Mouse (Mus musculus): ENCODE results near the gene Ybx3. TPM values are rescaled to one million over a fixed set of nuclear protein-coding genes. Genes with fewer than 3 reads are reported as not detected.

Ybx3 gene
- polyA plus RNA-seq, 1 experiment from 2014 or later, result 26.0 TPM

DNA sequence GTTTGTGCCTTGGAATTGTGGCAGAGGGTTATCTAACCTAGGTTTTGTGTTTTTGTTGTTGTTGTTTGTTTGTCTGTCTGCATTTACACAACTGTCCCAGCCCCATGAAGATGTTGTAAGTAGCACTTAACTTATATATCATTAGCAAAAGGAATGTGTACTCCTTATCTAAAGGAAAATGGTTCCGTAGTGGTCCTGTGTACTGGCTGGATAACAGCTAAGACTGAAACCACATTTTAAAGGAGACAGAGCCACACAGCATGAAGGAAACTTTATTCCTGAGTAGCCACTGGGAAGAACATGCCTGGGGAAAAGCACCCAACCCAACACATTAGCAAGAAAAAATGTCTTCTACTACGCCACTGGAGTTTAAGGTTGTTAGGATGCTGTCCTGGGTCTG is 28.7 kb downstream of the Ybx3 start:
- H3K9me3 ChIP-seq (ENCODE audit: control insufficient read depth, low read length), result no peaks in the 10 kb centered on the region
- 88% methylated on average over 2 of the region's 2 CpGs for WGBS
- H3K4me1 ChIP-seq (ENCODE audit: control insufficient read depth, insufficient read depth, low read length), result no peaks in the 10 kb centered on the region
- H3K36me3 ChIP-seq (ENCODE audit: control insufficient read depth, insufficient read depth, low read length), result 0 out of 2 replicates have a peak, but pooled peaks cover 9% of the 10 kb centered on the region
- H3K9ac ChIP-seq (replicated peaks; ENCODE audit: low read depth, low read length), result no peak overlapping the region
- ATAC-seq (ENCODE audit: low read depth), result no peak
- no peak overlapping the region for H3K4me2 ChIP-seq (ENCODE audit: low read depth, low read length)
- no peak overlapping the region for H3K4me3 ChIP-seq (ENCODE audit: low read depth, low read length)
- H3K27ac ChIP-seq (ENCODE audit: low read depth, low read length), result no peak overlapping the region
- H3K27me3 ChIP-seq (ENCODE audit: control insufficient read depth, insufficient read depth, low read length), result no peaks in the 10 kb centered on the region

GRCm38 (mm10) chr6:131354913-131355312 is 33.4 kb downstream of the Ybx3 start:
- Histone ChIP-seq H3K27me3 (ENCODE audit: control insufficient read depth, insufficient read depth, low read length) (no peaks in the 10 kb centered on the region), H3K36me3 (ENCODE audit: control insufficient read depth, insufficient read depth, low read length) (no peaks in the 10 kb centered on the region), H3K9me3 (ENCODE audit: control insufficient read depth, low read length) (no peaks in the 10 kb centered on the region), H3K4me1 (ENCODE audit: control insufficient read depth, insufficient read depth, low read length) (0 out of 2 replicates have a peak, but pooled peaks cover 3% of the 10 kb centered on the region), H3K4me3 (ENCODE audit: low read depth, low read length) (no peak overlapping the region), H3K4me2 (ENCODE audit: low read depth, low read length) (no peak overlapping the region), H3K9ac (replicated peaks; ENCODE audit: low read depth, low read length) (no peak overlapping the region), H3K27ac (ENCODE audit: low read depth, low read length) (no peak overlapping the region)
- WGBS, result 52% methylated on average over 4 of the region's 4 CpGs
- ATAC-seq (ENCODE audit: low read depth), result no peak

GRCm38 (mm10) chr6:131353352-131353919 is 34.8 kb downstream of the Ybx3 start, which contains the start of gene Styk1:
Gene Styk1 (minus strand): TSS chr6:131353597.
- Histone ChIP-seq H3K9me3 (ENCODE audit: control insufficient read depth, low read length) (no peaks in the 10 kb centered on the region), H3K27me3 (ENCODE audit: control insufficient read depth, insufficient read depth, low read length) (no peaks in the 10 kb centered on the region), H3K36me3 (ENCODE audit: control insufficient read depth, insufficient read depth, low read length) (no peaks in the 10 kb centered on the region), H3K4me2 (ENCODE audit: low read depth, low read length) (peak within 1 kb of the TSS; percentile 56), H3K27ac (ENCODE audit: low read depth, low read length) (no peak within 1 kb of the TSS), H3K9ac (replicated peaks; ENCODE audit: low read depth, low read length) (no peak within 1 kb of the TSS), H3K4me3 (ENCODE audit: low read depth, low read length) (peak within 1 kb of the TSS; percentile 21; the same call in 1 of the 2 replicates), H3K4me1 (ENCODE audit: control insufficient read depth, insufficient read depth, low read length) (0 out of 2 replicates have a peak, but pooled peaks cover 3% of the 10 kb centered on the region)
- ATAC-seq (ENCODE audit: low read depth), result peak; percentile 97
- WGBS, result 3% methylated on average over 16 of the region's 16 CpGs

- Histone ChIP-seq H3K4me3 (ENCODE audit: low read depth, low read length) (no peak overlapping the region), H3K27ac (ENCODE audit: low read depth, low read length) (no peak overlapping the region), H3K4me1 (ENCODE audit: control insufficient read depth, insufficient read depth, low read length) (no peaks in the 10 kb centered on the region), H3K27me3 (ENCODE audit: control insufficient read depth, insufficient read depth, low read length) (no peaks in the 10 kb centered on the region), H3K9me3 (ENCODE audit: control insufficient read depth, low read length) (no peaks in the 10 kb centered on the region), H3K4me2 (ENCODE audit: low read depth, low read length) (no peak overlapping the region), H3K9ac (replicated peaks; ENCODE audit: low read depth, low read length) (no peak overlapping the region), H3K36me3 (ENCODE audit: control insufficient read depth, insufficient read depth, low read length) (no peaks in the 10 kb centered on the region)
- 90% methylated on average over 2 of the region's 2 CpGs for WGBS
- ATAC-seq (ENCODE audit: low read depth), result no peak
Observed at GRCm38 (mm10) chr6:131347026-131347425, 41.2 kb downstream of the Ybx3 start.

DNA sequence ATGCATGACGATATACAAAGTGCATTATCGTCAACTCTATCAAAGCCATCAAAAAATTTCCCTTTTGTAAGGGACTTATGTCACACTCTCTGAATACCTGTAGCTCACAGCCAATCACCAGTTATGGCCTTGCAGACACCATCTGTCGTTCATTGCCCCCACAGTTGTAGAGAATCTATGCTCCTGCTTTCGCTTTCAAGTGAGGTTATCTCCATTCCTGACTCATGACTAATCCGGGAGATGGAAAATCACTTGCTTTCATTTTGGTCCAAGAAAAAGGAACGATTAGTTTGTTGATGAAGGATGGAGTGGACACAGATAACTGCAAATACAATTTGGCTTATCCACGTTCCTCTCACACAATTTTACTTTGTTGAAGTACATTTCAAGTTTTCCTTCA is 43.9 kb downstream of the Ybx3 start:
- no peak overlapping the region for H3K4me2 ChIP-seq (ENCODE audit: low read depth, low read length)
- no peak overlapping the region for H3K9ac ChIP-seq (replicated peaks; ENCODE audit: low read depth, low read length)
- no peaks in the 10 kb centered on the region for H3K4me1 ChIP-seq (ENCODE audit: control insufficient read depth, insufficient read depth, low read length)
- H3K27ac ChIP-seq (ENCODE audit: low read depth, low read length), result no peak overlapping the region
- H3K4me3 ChIP-seq (ENCODE audit: low read depth, low read length), result no peak overlapping the region
- WGBS, result 90% methylated on average over 7 of the region's 7 CpGs
- no peaks in the 10 kb centered on the region for H3K27me3 ChIP-seq (ENCODE audit: control insufficient read depth, insufficient read depth, low read length)
- H3K36me3 ChIP-seq (ENCODE audit: control insufficient read depth, insufficient read depth, low read length), result no peaks in the 10 kb centered on the region
- no peaks in the 10 kb centered on the region for H3K9me3 ChIP-seq (ENCODE audit: control insufficient read depth, low read length)
- no peak for ATAC-seq (ENCODE audit: low read depth)

DNA sequence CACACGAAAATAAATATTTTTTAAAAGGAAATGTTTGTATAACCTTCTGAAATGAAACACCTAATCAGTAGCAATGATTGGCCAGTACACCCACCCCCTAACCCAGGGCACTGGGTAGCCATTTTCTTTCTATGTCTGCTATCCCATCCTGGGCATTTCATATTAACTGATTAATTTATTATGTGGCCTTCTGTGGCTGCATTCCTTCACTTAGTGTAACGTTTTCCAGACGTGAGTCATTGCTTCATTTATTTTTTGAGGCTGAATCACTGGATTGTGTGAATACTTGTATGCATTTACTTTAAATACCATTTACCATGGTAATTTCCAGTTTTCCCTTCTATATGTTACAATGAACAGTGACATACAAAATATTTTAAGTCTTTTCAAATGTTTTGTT is 48.2 kb downstream of the Ybx3 start:
- no peak overlapping the region for H3K27ac ChIP-seq (ENCODE audit: low read depth, low read length)
- no peaks in the 10 kb centered on the region for H3K9me3 ChIP-seq (ENCODE audit: control insufficient read depth, low read length)
- H3K4me1 ChIP-seq (ENCODE audit: control insufficient read depth, insufficient read depth, low read length), result no peaks in the 10 kb centered on the region
- no peak for ATAC-seq (ENCODE audit: low read depth)
- H3K36me3 ChIP-seq (ENCODE audit: control insufficient read depth, insufficient read depth, low read length), result no peaks in the 10 kb centered on the region
- WGBS, result 75% methylated on average over 3 of the region's 3 CpGs
- no peak overlapping the region for H3K4me3 ChIP-seq (ENCODE audit: low read depth, low read length)
- no peak overlapping the region for H3K4me2 ChIP-seq (ENCODE audit: low read depth, low read length)
- no peak overlapping the region for H3K9ac ChIP-seq (replicated peaks; ENCODE audit: low read depth, low read length)
- H3K27me3 ChIP-seq (ENCODE audit: control insufficient read depth, insufficient read depth, low read length), result no peaks in the 10 kb centered on the region

DNA sequence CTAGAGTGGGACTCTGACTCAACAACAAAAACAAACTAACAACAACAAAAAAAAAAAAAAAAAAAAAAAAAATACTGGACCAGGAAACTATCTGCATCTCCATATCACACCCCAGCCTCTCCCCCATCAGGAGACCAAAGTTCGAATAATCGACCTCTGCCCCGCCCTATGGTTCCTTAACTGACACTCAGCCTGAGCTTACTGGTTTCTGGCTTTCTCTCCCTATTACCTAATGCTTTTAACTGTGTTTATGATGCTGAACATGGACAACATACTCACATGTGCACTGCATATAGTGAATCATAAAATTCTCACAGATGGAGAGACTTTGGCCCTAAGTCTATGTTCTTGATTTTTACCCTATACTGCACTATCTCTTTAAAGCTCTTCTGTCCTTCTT is 49.0 kb downstream of the Ybx3 start:
- ATAC-seq (ENCODE audit: low read depth), result no peak
- WGBS, result 88% methylated on average over 3 of the region's 3 CpGs
- no peak overlapping the region for H3K4me2 ChIP-seq (ENCODE audit: low read depth, low read length)
- H3K36me3 ChIP-seq (ENCODE audit: control insufficient read depth, insufficient read depth, low read length), result no peaks in the 10 kb centered on the region
- H3K4me3 ChIP-seq (ENCODE audit: low read depth, low read length), result no peak overlapping the region
- no peak overlapping the region for H3K9ac ChIP-seq (replicated peaks; ENCODE audit: low read depth, low read length)
- H3K27ac ChIP-seq (ENCODE audit: low read depth, low read length), result no peak overlapping the region
- no peaks in the 10 kb centered on the region for H3K9me3 ChIP-seq (ENCODE audit: control insufficient read depth, low read length)
- no peaks in the 10 kb centered on the region for H3K4me1 ChIP-seq (ENCODE audit: control insufficient read depth, insufficient read depth, low read length)
- H3K27me3 ChIP-seq (ENCODE audit: control insufficient read depth, insufficient read depth, low read length), result no peaks in the 10 kb centered on the region

- Histone ChIP-seq H3K4me1 (ENCODE audit: control insufficient read depth, insufficient read depth, low read length) (no peaks in the 10 kb centered on the region), H3K4me2 (ENCODE audit: low read depth, low read length) (no peak overlapping the region), H3K27me3 (ENCODE audit: control insufficient read depth, insufficient read depth, low read length) (no peaks in the 10 kb centered on the region), H3K4me3 (ENCODE audit: low read depth, low read length) (no peak overlapping the region), H3K36me3 (ENCODE audit: control insufficient read depth, insufficient read depth, low read length) (no peaks in the 10 kb centered on the region), H3K9me3 (ENCODE audit: control insufficient read depth, low read length) (no peaks in the 10 kb centered on the region), H3K9ac (replicated peaks; ENCODE audit: low read depth, low read length) (no peak overlapping the region), H3K27ac (ENCODE audit: low read depth, low read length) (no peak overlapping the region)
- 72% methylated on average over 1 of the region's 1 CpGs for WGBS
- no peak for ATAC-seq (ENCODE audit: low read depth)
Observed at GRCm38 (mm10) chr6:131338787-131339186, 49.5 kb downstream of the Ybx3 start.

- Histone ChIP-seq H3K4me2 (ENCODE audit: low read depth, low read length) (no peak overlapping the region), H3K27ac (ENCODE audit: low read depth, low read length) (no peak overlapping the region), H3K4me1 (ENCODE audit: control insufficient read depth, insufficient read depth, low read length) (no peaks in the 10 kb centered on the region), H3K27me3 (ENCODE audit: control insufficient read depth, insufficient read depth, low read length) (no peaks in the 10 kb centered on the region), H3K36me3 (ENCODE audit: control insufficient read depth, insufficient read depth, low read length) (no peaks in the 10 kb centered on the region), H3K9me3 (ENCODE audit: control insufficient read depth, low read length) (no peaks in the 10 kb centered on the region), H3K4me3 (ENCODE audit: low read depth, low read length) (no peak overlapping the region), H3K9ac (replicated peaks; ENCODE audit: low read depth, low read length) (no peak overlapping the region)
- 98% methylated on average over 2 of the region's 2 CpGs for whole genome bisulfite sequencing
- no peak for ATAC-seq (ENCODE audit: low read depth)
Observed at GRCm38 (mm10) chr6:131327076-131327475, 61.2 kb downstream of the Ybx3 start.

Measured in neural tube, embryonic 14.5 days (tissue).